Mouse (Mus musculus) liver, embryonic 14.5 days (tissue): ENCODE measurements around the gene Actl10. TPM values are rescaled to one million over a fixed set of nuclear protein-coding genes. Genes with fewer than 3 reads are reported as not detected.

Experiments
- ATAC-seq: fragments of 200-750 bp; cut with Nextera tagmentation; 2 replicates; pipeline ENCODE4 v1.8.0; 2017; ENCODE audit warnings: moderate number of reproducible peaks, mild to moderate bottlenecking, moderate library complexity; ENCODE audit not compliant: insufficient read depth
- DNase-seq, 3 experiments: peaks; one replicate each; pipeline ENCODE4 v3.0.0-alpha.2; 2012 to 2013; ENCODE audit warnings: low read depth in 3 of 3, low spot score in 3 of 3
- H3K27ac ChIP-seq: fragments of 300-500 bp; sonication (generic); 2 replicates; pipeline ENCODE4 v1.5.1; 2014; ENCODE audit warnings: moderate library complexity, mild to moderate bottlenecking, control low read depth, inconsistent platforms
- H3K27me3 ChIP-seq: fragments of 300-500 bp; sonication (generic); 2 replicates; pipeline ENCODE4 v1.6.1; 2014; ENCODE audit warnings: mild to moderate bottlenecking, low read length, moderate library complexity; ENCODE audit not compliant: control insufficient read depth, insufficient read depth
- H3K36me3 ChIP-seq: fragments of 300-500 bp; sonication (generic); replicated peaks from 2 replicates; pipeline ENCODE4 v1.6.1; 2014; ENCODE audit warnings: low read depth; ENCODE audit not compliant: control insufficient read depth, insufficient read depth
- H3K4me1 ChIP-seq, 2 experiments: fragments of 200-500 bp in 1 of 2; fragments of 300-500 bp in 1 of 2; sonication (generic) in 1 of 2; replicated peaks; 2 replicates each; pipeline ENCODE4 v1.6.1; 2012 to 2014; ENCODE audit warnings: antibody characterized with exemption in 1 of 2, inconsistent platforms in 1 of 2, low read length in 1 of 2; ENCODE audit not compliant: control insufficient read depth in 2 of 2, insufficient read depth in 2 of 2
- H3K4me2 ChIP-seq: fragments of 300-500 bp; sonication (generic); 2 replicates; pipeline ENCODE4 v1.6.1; 2014; ENCODE audit warnings: low read depth, mild to moderate bottlenecking, control low read depth, moderate library complexity
- H3K4me3 ChIP-seq, 2 experiments: fragments of 200-500 bp in 1 of 2; fragments of 300-500 bp in 1 of 2; sonication (generic) in 1 of 2; 2 replicates each; pipeline ENCODE4 v1.5.1; 2012 to 2014; ENCODE audit warnings: low read depth in 2 of 2, low read length in 2 of 2, mild to moderate bottlenecking in 2 of 2, control low read depth in 1 of 2, inconsistent platforms in 1 of 2, moderate library complexity in 1 of 2; ENCODE audit not compliant: insufficient read depth in 1 of 2
- H3K9ac ChIP-seq: fragments of 300-500 bp; sonication (generic); replicated peaks from 2 replicates; pipeline ENCODE4 v1.6.1; 2014; ENCODE audit warnings: mild to moderate bottlenecking, control low read depth, moderate library complexity
- H3K9me3 ChIP-seq: fragments of 300-500 bp; sonication (generic); 2 replicates; pipeline ENCODE4 v1.6.1; 2016; ENCODE audit warnings: low read length, mixed read lengths; ENCODE audit not compliant: control insufficient read depth
- CTCF ChIP-seq: IDR thresholded peaks from 2 replicates; pipeline ENCODE4 v1.5.1; 2016; ENCODE audit warnings: antibody characterized with exemption, low read depth, control low read depth
- EP300 ChIP-seq: IDR thresholded peaks from 2 replicates; pipeline ENCODE4 v1.6.1; 2016; ENCODE audit warnings: antibody characterized with exemption, low read depth
- WGBS: fragments of 180-500 bp; shearing (Covaris S2); extraction: QIAGEN DNeasy Blood & Tissue Kit; methylation state at CpG from one replicate; pipeline ENCODE4 v1.1.7; 2014; ENCODE audit not compliant: insufficient replicate concordance; 5-methylcytosine and 5-hydroxymethylcytosine counted together
- polyA plus RNA-seq, 2 experiments: library from polyadenylated mRNA; depleted of rRNA in 1 of 2; stranded (reverse) in 1 of 2; unstranded in 1 of 2; fragments of >200 nt; fragmentation: Nextera tagmentation in 1 of 2; extraction: Ambion mirVana in 1 of 2; gene quantifications; 2 replicates each; pipeline versions ENCODE4 v1.2.1 to v1.2.3; 2012 to 2014

Gene Actl10
- polyA plus RNA-seq, 2 experiments: not detected

DNA sequence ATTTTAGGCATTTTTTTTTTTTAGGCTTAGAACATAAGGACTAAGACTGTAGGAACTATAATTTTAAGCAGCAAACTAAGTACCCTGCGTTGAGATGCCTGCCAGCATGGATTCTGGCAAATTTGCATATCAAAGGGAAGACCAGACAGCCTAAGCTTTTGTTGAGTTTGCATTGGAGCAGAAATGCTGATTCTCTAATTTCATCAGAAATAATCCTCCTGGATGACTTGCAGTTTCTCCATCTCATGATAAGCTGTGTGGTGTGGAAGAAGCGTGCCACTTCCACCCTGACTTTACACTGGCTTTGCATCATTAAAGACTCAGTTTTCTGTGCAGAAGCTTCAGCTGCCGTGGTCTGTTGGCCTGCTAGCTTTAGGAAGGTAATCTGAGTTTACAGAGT lies 18.7 kb upstream of the Actl10 start:
- no peak overlapping the region for H3K4me2 ChIP-seq
- DNase-seq (no peak), ATAC-seq (no peak)
- H3K9me3 ChIP-seq: no peaks in the 10 kb centered on the region
- H3K4me1 ChIP-seq: no peaks in the 10 kb centered on the region
- H3K27me3 ChIP-seq: no peaks in the 10 kb centered on the region
- H3K27ac ChIP-seq: no peak overlapping the region
- H3K36me3 ChIP-seq: no peaks in the 10 kb centered on the region; the same call in none of the 2 replicates
- no peak overlapping the region for H3K9ac ChIP-seq
- WGBS: 49% methylated on average over 3 of the region's 3 CpGs
- TF ChIP-seq CTCF (no peak), EP300 (no peak)
- H3K4me3 ChIP-seq: no peak overlapping the region

DNA sequence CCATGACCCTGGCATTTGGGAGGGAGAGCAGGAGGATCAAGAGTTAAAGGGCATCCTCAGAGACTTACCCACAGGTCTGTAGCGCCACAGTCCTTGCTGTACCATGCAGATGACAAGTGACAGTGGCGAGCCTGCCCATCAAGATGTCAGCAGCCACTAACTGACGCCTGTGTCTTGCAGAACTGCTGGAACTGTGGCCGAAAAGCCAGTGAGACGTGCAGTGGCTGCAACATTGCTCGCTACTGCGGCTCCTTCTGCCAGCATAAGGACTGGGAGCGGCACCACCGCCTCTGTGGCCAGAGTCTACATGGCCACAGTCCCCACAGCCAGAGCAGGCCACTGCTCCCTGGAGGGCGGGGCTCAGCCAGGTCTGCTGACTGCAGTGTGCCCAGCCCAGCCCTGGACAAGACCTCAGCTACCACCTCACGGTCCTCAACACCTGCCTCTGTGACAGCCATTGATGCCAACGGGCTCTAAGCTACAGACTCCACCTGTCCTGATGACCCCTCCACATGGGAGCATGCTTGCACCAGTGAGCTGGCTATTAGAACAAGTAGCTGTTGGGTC lies 16.8 kb upstream of the Actl10 start:
- peaks cover 0 to 4% of the 10 kb centered on the region in 2 experiments; a peak in 1 of 4 replicates for H3K4me1 ChIP-seq
- H3K27me3 ChIP-seq: no peaks in the 10 kb centered on the region
- no peak overlapping the region for H3K9ac ChIP-seq
- H3K4me2 ChIP-seq: no peak overlapping the region
- no peaks in the 10 kb centered on the region for H3K9me3 ChIP-seq
- no peak for ATAC-seq
- no peak overlapping the region for H3K4me3 ChIP-seq
- DNase-seq: no peak
- TF ChIP-seq EP300: no peak
- TF ChIP-seq CTCF: no peak
- H3K36me3 ChIP-seq: no peaks in the 10 kb centered on the region; the same call in 1 of the 2 replicates
- WGBS: 76% methylated on average over 12 of the region's 12 CpGs
- no peak overlapping the region for H3K27ac ChIP-seq

DNA sequence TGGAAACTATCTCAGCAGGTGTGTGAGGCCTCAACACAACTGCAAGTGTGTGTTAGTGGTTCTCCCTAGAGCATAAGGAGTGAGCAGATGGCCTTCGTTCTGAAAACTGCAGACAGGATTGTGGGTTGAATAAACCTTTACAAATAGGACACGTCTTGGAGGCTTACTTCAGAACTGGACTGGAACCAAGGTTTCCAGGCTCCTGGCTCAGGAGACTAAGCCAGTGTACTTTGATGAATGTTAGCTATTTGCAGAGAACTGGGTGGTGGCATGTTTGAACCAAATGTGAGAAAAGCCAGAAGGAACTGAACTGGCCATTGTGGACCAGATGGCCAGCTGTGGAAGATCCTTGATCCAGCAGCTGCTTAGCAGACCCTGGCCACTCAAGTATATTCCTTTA lies 13.3 kb upstream of the Actl10 start:
- 62% methylated on average over 2 of the region's 2 CpGs for WGBS
- H3K4me1 ChIP-seq: peaks cover 0 to 4% of the 10 kb centered on the region in 2 experiments; a peak in 1 of 4 replicates
- H3K27me3 ChIP-seq: no peaks in the 10 kb centered on the region
- no peaks in the 10 kb centered on the region for H3K36me3 ChIP-seq
- ATAC-seq: no peak
- no peak for DNase-seq
- no peaks in the 10 kb centered on the region for H3K9me3 ChIP-seq
- TF ChIP-seq EP300 (no peak), CTCF (no peak)
- H3K4me3 ChIP-seq: no peak overlapping the region
- no peak overlapping the region for H3K4me2 ChIP-seq
- no peak overlapping the region for H3K9ac ChIP-seq
- H3K27ac ChIP-seq: no peak overlapping the region

DNA sequence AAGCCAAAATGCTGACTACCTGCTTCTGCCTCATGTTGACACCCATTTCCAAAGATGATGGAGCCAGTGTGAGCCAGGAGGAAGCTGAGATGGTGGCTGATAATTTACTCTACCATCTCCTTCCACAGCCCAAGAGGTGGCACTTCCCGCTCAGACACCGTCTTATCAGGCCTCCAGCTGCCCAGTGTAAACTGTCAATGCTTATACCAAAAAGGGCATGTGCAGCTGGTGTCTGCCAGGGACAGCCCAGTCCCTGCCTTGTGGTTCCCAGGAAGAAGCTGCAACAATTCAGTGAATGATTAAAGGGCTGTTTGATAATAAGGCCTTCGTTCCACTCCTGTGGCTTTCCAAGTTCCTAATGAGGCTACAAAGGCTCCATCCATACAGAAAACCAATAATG lies 12.9 kb upstream of the Actl10 start:
- ATAC-seq: 0 out of 2 replicates have a peak, but pooled peaks have one; percentile 41
- H3K9me3 ChIP-seq: no peaks in the 10 kb centered on the region
- H3K4me2 ChIP-seq: no peak overlapping the region
- H3K4me1 ChIP-seq: peaks cover 0 to 4% of the 10 kb centered on the region in 2 experiments; a peak in 1 of 4 replicates
- DNase-seq: no peak
- TF ChIP-seq EP300 (no peak), CTCF (no peak)
- no peaks in the 10 kb centered on the region for H3K27me3 ChIP-seq
- no peak overlapping the region for H3K9ac ChIP-seq
- WGBS: 19% methylated on average over 3 of the region's 3 CpGs
- H3K27ac ChIP-seq: no peak overlapping the region
- H3K4me3 ChIP-seq: no peak overlapping the region
- H3K36me3 ChIP-seq: no peaks in the 10 kb centered on the region

DNA sequence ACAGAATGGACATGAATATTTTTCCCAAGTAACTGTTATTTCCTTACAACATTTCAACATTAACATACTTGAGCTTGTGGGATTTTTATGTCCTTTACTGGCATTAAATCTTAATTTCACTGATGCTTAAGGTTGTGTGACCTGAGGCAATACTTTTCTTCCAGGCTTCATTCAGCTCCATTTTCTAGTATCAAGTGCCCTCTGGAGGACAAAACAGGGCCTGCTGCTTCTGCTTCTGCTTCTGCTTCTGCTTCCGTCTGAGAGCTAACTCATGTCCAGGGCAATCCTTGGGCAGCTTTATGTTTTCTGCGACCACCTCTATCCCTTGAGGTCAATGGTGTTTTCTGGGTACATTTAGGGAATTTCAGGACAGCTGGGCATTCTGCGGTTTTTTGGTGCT lies 11.9 kb upstream of the Actl10 start:
- no peaks in the 10 kb centered on the region for H3K36me3 ChIP-seq
- H3K9me3 ChIP-seq: no peaks in the 10 kb centered on the region
- TF ChIP-seq EP300: no peak
- peak; percentile 61 for TF ChIP-seq CTCF
- H3K9ac ChIP-seq: no peak overlapping the region
- H3K27ac ChIP-seq: no peak overlapping the region
- ATAC-seq: no peak
- H3K4me3 ChIP-seq: no peak overlapping the region
- 48% methylated on average over 3 of the region's 3 CpGs for WGBS
- peaks cover 0 to 4% of the 10 kb centered on the region in 2 experiments; a peak in 1 of 4 replicates for H3K4me1 ChIP-seq
- DNase-seq: no peak
- no peaks in the 10 kb centered on the region for H3K27me3 ChIP-seq
- H3K4me2 ChIP-seq: no peak overlapping the region
